Mouse (Mus musculus) C2C12 (cell line): ENCODE data around the gene Banp.

ENCODE experiments used
- CTCF ChIP-seq: IDR thresholded peaks from one replicate; pipeline ENCODE4 v1.5.1; 2011; ENCODE audit not compliant: control insufficient read depth, insufficient read depth, insufficient read length
- FOSL1 ChIP-seq: IDR thresholded peaks from one replicate; pipeline ENCODE4 v1.8.0; 2011; ENCODE audit warnings: mild to moderate bottlenecking, low read length; ENCODE audit not compliant: poor library complexity, insufficient read depth, severe bottlenecking
- MAX ChIP-seq: IDR thresholded peaks from one replicate; pipeline ENCODE4 v1.6.1; 2011; ENCODE audit warnings: mild to moderate bottlenecking, control low read depth
- MYOD1 ChIP-seq: IDR thresholded peaks from one replicate; pipeline ENCODE4 v1.6.1; 2011; ENCODE audit warnings: low read depth; ENCODE audit not compliant: control insufficient read depth, insufficient read length
- MYOG ChIP-seq: IDR thresholded peaks from one replicate; pipeline ENCODE4 v1.6.1; 2011; ENCODE audit not compliant: control insufficient read depth, insufficient read length; ENCODE audit errors: extremely low read depth
- USF1 ChIP-seq: IDR thresholded peaks from one replicate; pipeline ENCODE4 v1.6.1; 2011; ENCODE audit warnings: low read depth, mild to moderate bottlenecking, control low read depth, moderate library complexity

GRCm38 (mm10) chr8:122049266-122049665, 99.7 kb downstream of the Banp start:
- TF ChIP-seq FOSL1 (no peak), CTCF (no peak), MAX (no peak), USF1 (no peak), MYOG (no peak), MYOD1 (no peak)
